Mouse (Mus musculus): Measurements from ENCODE around the gene Phc3.
A peak's percentile ranks its signal among the peaks of the same experiment; 100 is the strongest.

The Phc3 gene

GRCm38 (mm10) chr3:30976991-30977603 is 7.9 kb upstream of the Phc3 start:
- no peak for DNase-seq (ENCODE audit: low spot score in 2 of 2)

GRCm38 (mm10) chr3:30975102-30975754 is 6.0 kb upstream of the Phc3 start:
- DNase-seq (ENCODE audit: low spot score in 2 of 2): peak; percentile 44 to 64

GRCm38 (mm10) chr3:30968531-30969092 is 603 bp downstream of the Phc3 start:
- peak; percentile 29 to 32 for DNase-seq (ENCODE audit: low spot score in 2 of 2)

GRCm38 (mm10) chr3:30965644-30966043 is 3.6 kb downstream of the Phc3 start:
- DNase-seq (ENCODE audit: low spot score in 2 of 2): no peak

- DNase-seq (ENCODE audit: low spot score in 2 of 2): no peak
These were observed 5.0 kb downstream of the Phc3 start for GRCm38 (mm10) chr3:30964216-30964615.

- DNase-seq (ENCODE audit: low spot score in 2 of 2): no peak
These were observed 6.1 kb downstream of the Phc3 start for GRCm38 (mm10) chr3:30963100-30963499.

- no peak for DNase-seq (ENCODE audit: low spot score in 2 of 2)
These were observed 9.1 kb downstream of the Phc3 start for GRCm38 (mm10) chr3:30959868-30960831.

GRCm38 (mm10) chr3:30958709-30959108 is 10.5 kb downstream of the Phc3 start:
- no peak for DNase-seq (ENCODE audit: low spot score in 2 of 2)

GRCm38 (mm10) chr3:30956327-30956726 is 12.9 kb downstream of the Phc3 start:
- no peak for DNase-seq (ENCODE audit: low spot score in 2 of 2)

GRCm38 (mm10) chr3:30952273-30953070 is 16.7 kb downstream of the Phc3 start:
- DNase-seq (ENCODE audit: low spot score in 2 of 2): no peak

GRCm38 (mm10) chr3:30951652-30952051 is 17.6 kb downstream of the Phc3 start:
- DNase-seq (ENCODE audit: low spot score in 2 of 2): no peak

- DNase-seq (ENCODE audit: low spot score in 2 of 2): no peak
These were observed 34.8 kb downstream of the Phc3 start for GRCm38 (mm10) chr3:30934384-30934783.

- peak; percentile 13 to 16 for DNase-seq (ENCODE audit: low spot score in 2 of 2)
These were observed 39.4 kb downstream of the Phc3 start for GRCm38 (mm10) chr3:30929828-30930227.

- DNase-seq (ENCODE audit: low spot score in 2 of 2): no peak
These were observed 41.6 kb downstream of the Phc3 start for GRCm38 (mm10) chr3:30927664-30928063.

GRCm38 (mm10) chr3:30917160-30917559 is 52.1 kb downstream of the Phc3 start:
- DNase-seq (ENCODE audit: low spot score in 2 of 2): peak; percentile 8 to 25

GRCm38 (mm10) chr3:30904658-30905057 is 64.6 kb downstream of the Phc3 start:
- DNase-seq (ENCODE audit: low spot score in 2 of 2): no peak

- no peak for DNase-seq (ENCODE audit: low spot score in 2 of 2)
These were observed 69.8 kb downstream of the Phc3 start for GRCm38 (mm10) chr3:30899407-30899806.

GRCm38 (mm10) chr3:30896721-30897120 is 72.5 kb downstream of the Phc3 start:
- no peak for DNase-seq (ENCODE audit: low spot score in 2 of 2)

GRCm38 (mm10) chr3:30889014-30889413 is 80.2 kb downstream of the Phc3 start:
- no peak for DNase-seq (ENCODE audit: low spot score in 2 of 2)

- DNase-seq (ENCODE audit: low spot score in 2 of 2): no peak
These were observed 81.8 kb downstream of the Phc3 start for GRCm38 (mm10) chr3:30887449-30887848.

GRCm38 (mm10) chr3:30876709-30877108 is 92.5 kb downstream of the Phc3 start:
- no peak for DNase-seq (ENCODE audit: low spot score in 2 of 2)

Measured in heart, adult 9 months (tissue).